24 mouse cellular contexts compared by ENCODE assay signal in genomic region chr10:121494163-121494425, GRCm38 (mm10). TPM values are rescaled to one million over a fixed set of nuclear protein-coding genes. Genes with fewer than 3 reads are reported as not detected.
DNase-seq lines count a peak whose midpoint lies in the region; ATAC-seq and TF ChIP-seq lines count a peak whose summit lies in the region.
"Had no signal": no experiment of that assay in that cellular context is flagged by ENCODE, and none has a peak within 500 bp of the region (broad histone marks: within the 10 kb centered on the region; RNA-seq: fewer than 3 reads in every experiment).

No protein-coding gene starts in this region.

- ATAC-seq in limb, embryonic 15.5 days (ENCODE audit: insufficient number of reproducible peaks, low FRiP score, low TSS enrichment, low read depth) = no peak
- ATAC-seq in stomach, embryonic 16.5 days (ENCODE audit: insufficient read depth, low FRiP score) = no peak
- no peak for ATAC-seq in stomach, postnatal 0 days (ENCODE audit: low FRiP score, low TSS enrichment)
- ATAC-seq: forebrain, embryonic 15.5 days; hindbrain, embryonic 16.5 days; midbrain, embryonic 15.5 days had no signal

- no peak overlapping the region for H3K4me3 ChIP-seq in limb, embryonic 15.5 days
- H3K4me3 ChIP-seq in limb, embryonic 10.5 days = no peak overlapping the region
- H3K4me3 ChIP-seq in stomach, embryonic 16.5 days (replicated peaks; ENCODE audit: low read length) = no peak overlapping the region
- no peak overlapping the region for H3K4me3 ChIP-seq in stomach, postnatal 0 days (ENCODE audit: low read depth, low read length)
- no peak overlapping the region for H3K4me3 ChIP-seq in bone marrow, adult 2 months (replicated peaks; ENCODE audit: control insufficient read depth, low read depth, low read length)
- H3K4me3 ChIP-seq in heart, adult 2 months = no peak overlapping the region
- H3K4me3 ChIP-seq: embryonic facial prominence, embryonic 13.5 days; forebrain, embryonic 10.5 days; forebrain, embryonic 15.5 days; kidney, embryonic 15.5 days; layer of hippocampus, adult 2 months; midbrain, embryonic 15.5 days; neural tube, embryonic 12.5 days had no signal

- peaks cover 9% of the 10 kb centered on the region for H3K4me1 ChIP-seq in limb, embryonic 15.5 days
- H3K4me1 ChIP-seq in limb, embryonic 10.5 days = peaks cover 27% of the 10 kb centered on the region
- H3K4me1 ChIP-seq in stomach, embryonic 16.5 days (ENCODE audit: control insufficient read depth, insufficient read depth, low read length) = peaks cover 6% of the 10 kb centered on the region; the same call in 1 of the 2 replicates
- no peaks in the 10 kb centered on the region for H3K4me1 ChIP-seq in stomach, postnatal 0 days (replicated peaks; ENCODE audit: control insufficient read depth, insufficient read depth)
- peaks cover 14% of the 10 kb centered on the region for H3K4me1 ChIP-seq in bone marrow, adult 2 months (ENCODE audit: control insufficient read depth, insufficient read depth, low read length)
- peaks cover 12% of the 10 kb centered on the region for H3K4me1 ChIP-seq in heart, adult 2 months (ENCODE audit: control insufficient read depth, insufficient read depth, low read length)
- H3K4me1 ChIP-seq: forebrain, embryonic 15.5 days; midbrain, embryonic 15.5 days; neural tube, embryonic 12.5 days had no signal

- H3K9me3 ChIP-seq in limb, embryonic 15.5 days = no peaks in the 10 kb centered on the region
- H3K9me3 ChIP-seq in limb, embryonic 10.5 days (replicated peaks) = no peaks in the 10 kb centered on the region
- H3K9me3 ChIP-seq in stomach, embryonic 16.5 days (replicated peaks; ENCODE audit: control insufficient read depth, low read length) = no peaks in the 10 kb centered on the region
- H3K9me3 ChIP-seq in stomach, postnatal 0 days (ENCODE audit: control insufficient read depth, low read length) = no peaks in the 10 kb centered on the region
- H3K9me3 ChIP-seq: embryonic facial prominence, embryonic 13.5 days; forebrain, embryonic 10.5 days; forebrain, embryonic 15.5 days; kidney, embryonic 15.5 days; midbrain, embryonic 15.5 days; neural tube, embryonic 12.5 days had no signal

- no peak for TF ChIP-seq CTCF in stomach, postnatal 0 days (IDR thresholded peaks at IDR 0.05; ENCODE audit: low read depth)
- TF ChIP-seq CTCF in bone marrow, adult 2 months (IDR thresholded peaks at IDR 0.05; ENCODE audit: control insufficient read depth, insufficient read depth, low read length) = no peak
- no peak for TF ChIP-seq CTCF in heart, adult 2 months (IDR thresholded peaks at IDR 0.05)

- no peaks in the 10 kb centered on the region for H3K36me3 ChIP-seq in limb, embryonic 15.5 days
- H3K36me3 ChIP-seq in limb, embryonic 10.5 days = no peaks in the 10 kb centered on the region
- no peaks in the 10 kb centered on the region for H3K36me3 ChIP-seq in stomach, embryonic 16.5 days (ENCODE audit: control insufficient read depth, insufficient read depth, low read length)
- H3K36me3 ChIP-seq in stomach, postnatal 0 days (ENCODE audit: control insufficient read depth, insufficient read depth, low read length) = no peaks in the 10 kb centered on the region
- H3K36me3 ChIP-seq in heart, adult 2 months (ENCODE audit: control insufficient read depth, insufficient read depth, low read length) = no peaks in the 10 kb centered on the region
- H3K36me3 ChIP-seq: embryonic facial prominence, embryonic 13.5 days; forebrain, embryonic 10.5 days; forebrain, embryonic 15.5 days; kidney, embryonic 15.5 days; midbrain, embryonic 15.5 days; neural tube, embryonic 12.5 days had no signal

- H3K79me2 ChIP-seq in heart, adult 2 months (replicated peaks; ENCODE audit: control insufficient read depth, insufficient read depth, low read length) = no peaks in the 10 kb centered on the region

- DNase-seq in limb, embryonic 10.5 days (ENCODE audit: low spot score) = no peak
- no peak for DNase-seq in stomach, postnatal 0 days (ENCODE audit: low spot score)
- peak; percentile 70 for DNase-seq in naive thymus-derived CD4-positive, alpha-beta T cell, adult 2 months (ENCODE audit: low read depth)
- DNase-seq in heart, adult 2 months = no peak
- DNase-seq in gastrocnemius, postnatal 10 days = no peak
- DNase-seq: adrenal gland, adult 8-10 months; cerebellum, adult 18-20 months; cerebellum, postnatal 10 days; gastrocnemius, postnatal 36 days; lung, adult 2 months; lung, postnatal 10 days; right cerebral cortex, postnatal 4 days; thymus, postnatal 25 days had no signal

- 94% methylated on average over 2 of the region's 2 CpGs for WGBS in limb, embryonic 15.5 days
- 80% methylated on average over 2 of the region's 2 CpGs for WGBS in limb, embryonic 10.5 days
- 91% methylated on average over 2 of the region's 2 CpGs for WGBS in stomach, embryonic 16.5 days
- WGBS in stomach, postnatal 0 days = 84% methylated on average over 2 of the region's 2 CpGs
- 41% methylated on average over 2 of the region's 2 CpGs for WGBS in bone marrow, adult 2 months
- WGBS in heart, adult 2 months = 83% methylated on average over 2 of the region's 2 CpGs

- no peak overlapping the region for H3K4me2 ChIP-seq in limb, embryonic 15.5 days
- no peak overlapping the region for H3K4me2 ChIP-seq in stomach, embryonic 16.5 days (ENCODE audit: low read depth, low read length)
- no peak overlapping the region for H3K4me2 ChIP-seq in stomach, postnatal 0 days (replicated peaks; ENCODE audit: low read depth)
- H3K4me2 ChIP-seq: embryonic facial prominence, embryonic 13.5 days; forebrain, embryonic 15.5 days; kidney, embryonic 15.5 days; midbrain, embryonic 15.5 days; neural tube, embryonic 12.5 days had no signal

- no peaks in the 10 kb centered on the region for H3K27me3 ChIP-seq in limb, embryonic 15.5 days
- H3K27me3 ChIP-seq in limb, embryonic 10.5 days (ENCODE audit: low read depth, poor library complexity, severe bottlenecking) = no peaks in the 10 kb centered on the region
- H3K27me3 ChIP-seq in stomach, embryonic 16.5 days (ENCODE audit: control insufficient read depth, insufficient read depth, low read length) = no peaks in the 10 kb centered on the region
- no peaks in the 10 kb centered on the region for H3K27me3 ChIP-seq in stomach, postnatal 0 days (ENCODE audit: control insufficient read depth, insufficient read depth, low read length)
- no peaks in the 10 kb centered on the region for H3K27me3 ChIP-seq in heart, adult 2 months (ENCODE audit: control insufficient read depth, insufficient read depth, low read length)
- H3K27me3 ChIP-seq: embryonic facial prominence, embryonic 13.5 days; forebrain, embryonic 15.5 days; kidney, embryonic 15.5 days; midbrain, embryonic 15.5 days; neural tube, embryonic 12.5 days had no signal

- no peak for TF ChIP-seq EP300 in stomach, postnatal 0 days (optimal IDR thresholded peaks at IDR 0.05)
- no peak for TF ChIP-seq EP300 in heart, adult 2 months (IDR thresholded peaks at IDR 0.05; ENCODE audit: insufficient read depth, low read depth, low read length)

- intact Hi-C loops in heart, adult 2 months (cut with DNase I) = no loop called here

- no peak for TF ChIP-seq POLR2A in bone marrow, adult 2 months (IDR thresholded peaks at IDR 0.05; ENCODE audit: borderline replicate concordance, control insufficient read depth, low read depth, low read length)
- no peak for TF ChIP-seq POLR2A in heart, adult 2 months (IDR thresholded peaks at IDR 0.05; ENCODE audit: insufficient read depth, low read depth, low read length)

- no peak overlapping the region for H3K9ac ChIP-seq in limb, embryonic 15.5 days
- H3K9ac ChIP-seq in stomach, embryonic 16.5 days (ENCODE audit: low read length) = no peak overlapping the region
- H3K9ac ChIP-seq in stomach, postnatal 0 days (ENCODE audit: low read length) = no peak overlapping the region
- no peak overlapping the region for H3K9ac ChIP-seq in heart, adult 2 months (ENCODE audit: low read depth, low read length)
- H3K9ac ChIP-seq: embryonic facial prominence, embryonic 13.5 days; forebrain, embryonic 15.5 days; kidney, embryonic 15.5 days; midbrain, embryonic 15.5 days; neural tube, embryonic 12.5 days had no signal

- H3K27ac ChIP-seq in limb, embryonic 15.5 days = 0 out of 2 replicates have a peak overlapping the region, but pooled peaks have one; percentile 4
- H3K27ac ChIP-seq in limb, embryonic 10.5 days = no peak overlapping the region
- peak overlapping the region; percentile 66; the same call in 1 of the 2 replicates for H3K27ac ChIP-seq in stomach, embryonic 16.5 days (ENCODE audit: low read length)
- no peak overlapping the region for H3K27ac ChIP-seq in stomach, postnatal 0 days (replicated peaks)
- H3K27ac ChIP-seq in bone marrow, adult 2 months (ENCODE audit: control insufficient read depth, insufficient read depth, low read depth, low read length, poor library complexity) = peak overlapping the region; percentile 70; the same call in 1 of the 2 replicates
- no peak overlapping the region for H3K27ac ChIP-seq in heart, adult 2 months
- H3K27ac ChIP-seq: embryonic facial prominence, embryonic 13.5 days; forebrain, embryonic 10.5 days; forebrain, embryonic 15.5 days; kidney, embryonic 15.5 days; layer of hippocampus, adult 2 months; midbrain, embryonic 15.5 days; neural tube, embryonic 12.5 days had no signal

RNA-seq across cellular contexts. Expression of gene Rassf3, which starts 17.9 kb away (rescaled TPM):
- polyA plus RNA-seq in limb, embryonic 15.5 days (2015; fragmentation: Nextera tagmentation; extraction: Ambion mirVana) = 17.3 and 17.8 TPM in 2 replicates
- polyA plus RNA-seq in limb, embryonic 10.5 days (2016; fragmentation: Nextera tagmentation; extraction: Ambion mirVana) = 18.0 and 21.1 TPM in 2 replicates
- polyA plus RNA-seq in stomach, embryonic 16.5 days (2015; fragmentation: Nextera tagmentation; extraction: Ambion mirVana) = 21.3 and 22.0 TPM in 2 replicates
- polyA plus RNA-seq in stomach, postnatal 0 days (2015; fragmentation: Nextera tagmentation; extraction: Ambion mirVana) = 19.2 and 20.0 TPM in 2 replicates
- 18.8 and 41.2 TPM in 2 replicates for polyA plus RNA-seq in bone marrow, adult 2 months (2011; ENCODE audit: insufficient read depth, insufficient read length, low replicate concordance, missing spikeins)
- total RNA-seq in heart, adult 2 months (2021) = 100 to 1,000 TPM; 134 to 135 TPM
- polyA plus RNA-seq in heart, adult 2 months (2012; rRNA removed) = 69.4 and 121 TPM in 2 replicates
- total RNA-seq in gastrocnemius, postnatal 10 days (2021) = 10 to 100 TPM; 53.4 to 54.4 TPM

Comparison
In these comparisons a context has a peak if more than half of its experiments do, and no peak if none do; other contexts are left out.
1. H3K27ac ChIP-seq: peak in limb, embryonic 15.5 days (single experiment), stomach, embryonic 16.5 days (single experiment) and bone marrow, adult 2 months (single experiment); none in limb, embryonic 10.5 days (single experiment), stomach, postnatal 0 days (single experiment) and heart, adult 2 months (single experiment).